Mouse (Mus musculus) embryonic facial prominence, embryonic 13.5 days (tissue): ENCODE data around the gene Mavs. TPM values are rescaled to one million over a fixed set of nuclear protein-coding genes. Genes with fewer than 3 reads are reported as not detected.

Experiments used
- ATAC-seq: fragments of 200-750 bp; cut with Nextera tagmentation; 2 replicates; pipeline ENCODE4 v1.8.0; 2017; ENCODE audit warnings: low read depth; ENCODE audit not compliant: insufficient number of reproducible peaks, insufficient read depth, low FRiP score, low TSS enrichment
- H3K27ac ChIP-seq: fragments of 300-500 bp; sonication (generic); 2 replicates; pipeline ENCODE4 v1.5.1; 2015; ENCODE audit warnings: moderate library complexity, mild to moderate bottlenecking, inconsistent platforms
- H3K27me3 ChIP-seq: fragments of 300-500 bp; sonication (generic); 2 replicates; pipeline ENCODE4 v1.6.1; 2015; ENCODE audit warnings: mild to moderate bottlenecking, inconsistent platforms
- H3K36me3 ChIP-seq: fragments of 300-500 bp; sonication (generic); 2 replicates; pipeline ENCODE4 v1.6.1; 2015; ENCODE audit warnings: mild to moderate bottlenecking, inconsistent platforms
- H3K4me1 ChIP-seq: fragments of 300-500 bp; sonication (generic); 2 replicates; pipeline ENCODE4 v1.6.1; 2015; ENCODE audit warnings: inconsistent platforms
- H3K4me2 ChIP-seq: fragments of 300-500 bp; sonication (generic); 2 replicates; pipeline ENCODE4 v1.6.1; 2015; ENCODE audit warnings: moderate library complexity, mild to moderate bottlenecking, inconsistent platforms
- H3K4me3 ChIP-seq: fragments of 300-500 bp; sonication (generic); 2 replicates; pipeline ENCODE4 v1.5.1; 2015; ENCODE audit warnings: mild to moderate bottlenecking, inconsistent platforms
- H3K9ac ChIP-seq: fragments of 300-500 bp; sonication (generic); 2 replicates; pipeline ENCODE4 v1.6.1; 2015; ENCODE audit warnings: mild to moderate bottlenecking, inconsistent platforms
- H3K9me3 ChIP-seq: fragments of 300-500 bp; sonication (generic); 2 replicates; pipeline ENCODE4 v1.6.1; 2016; ENCODE audit warnings: inconsistent platforms
- WGBS: fragments of 180-500 bp; shearing (Covaris S2); methylation state at CpG from one replicate; pipeline ENCODE4 v1.1.7; 2015; ENCODE audit warnings: mixed read lengths; 5-methylcytosine and 5-hydroxymethylcytosine counted together
- polyA plus RNA-seq: library from polyadenylated mRNA; unstranded; fragments of >200 nt; fragmentation: Nextera tagmentation; extraction: Ambion mirVana; gene quantifications from 2 replicates; pipeline ENCODE4 v1.2.1, GENCODE M21; 2015

Gene Mavs
- polyA plus RNA-seq, 1 experiment from 2014 or later, result 16.1 TPM

GRCm38 (mm10) chr2:131242180-131242579, 8.3 kb downstream of the Mavs start:
- no peaks in the 10 kb centered on the region for H3K27me3 ChIP-seq
- no peak overlapping the region for H3K4me3 ChIP-seq
- peaks cover 90% of the 10 kb centered on the region for H3K36me3 ChIP-seq
- H3K27ac ChIP-seq, result no peak overlapping the region
- no peak overlapping the region for H3K4me2 ChIP-seq
- no peak overlapping the region for H3K9ac ChIP-seq
- no peaks in the 10 kb centered on the region for H3K4me1 ChIP-seq
- no peaks in the 10 kb centered on the region for H3K9me3 ChIP-seq
- no peak for ATAC-seq

GRCm38 (mm10) chr2:131242929-131243328, 9.1 kb downstream of the Mavs start:
- Histone ChIP-seq H3K27ac (no peak overlapping the region), H3K9me3 (no peaks in the 10 kb centered on the region), H3K4me3 (no peak overlapping the region), H3K4me2 (no peak overlapping the region), H3K27me3 (no peaks in the 10 kb centered on the region), H3K36me3 (peaks cover 91% of the 10 kb centered on the region), H3K4me1 (no peaks in the 10 kb centered on the region), H3K9ac (no peak overlapping the region)
- no peak for ATAC-seq
- WGBS, result 81% methylated on average over 7 of the region's 7 CpGs

GRCm38 (mm10) chr2:131253681-131254328, 19.9 kb downstream of the Mavs start:
- Histone ChIP-seq H3K27ac (no peak overlapping the region; the same call in 1 of the 2 replicates), H3K4me1 (peaks cover 11% of the 10 kb centered on the region), H3K9ac (no peak overlapping the region; the same call in 1 of the 2 replicates), H3K36me3 (peaks cover 4% of the 10 kb centered on the region; the same call in 1 of the 2 replicates), H3K4me3 (no peak overlapping the region), H3K4me2 (peak overlapping the region; percentile 26), H3K27me3 (no peaks in the 10 kb centered on the region), H3K9me3 (no peaks in the 10 kb centered on the region)
- 28% methylated on average over 7 of the region's 7 CpGs for WGBS
- ATAC-seq, result no peak

- Histone ChIP-seq H3K4me3 (no peak overlapping the region), H3K27ac (no peak overlapping the region; the same call in 1 of the 2 replicates), H3K36me3 (no peaks in the 10 kb centered on the region), H3K4me1 (peaks cover 11% of the 10 kb centered on the region), H3K9me3 (no peaks in the 10 kb centered on the region), H3K27me3 (no peaks in the 10 kb centered on the region), H3K4me2 (peak overlapping the region; percentile 26), H3K9ac (no peak overlapping the region; the same call in 1 of the 2 replicates)
- no peak for ATAC-seq
- 44% methylated on average over 2 of the region's 2 CpGs for WGBS
These were observed 20.5 kb downstream of the Mavs start for GRCm38 (mm10) chr2:131254329-131254713.

- Histone ChIP-seq H3K36me3 (no peaks in the 10 kb centered on the region), H3K4me2 (no peak overlapping the region), H3K9me3 (no peaks in the 10 kb centered on the region), H3K4me3 (no peak overlapping the region), H3K4me1 (peaks cover 12% of the 10 kb centered on the region), H3K27ac (no peak overlapping the region), H3K9ac (no peak overlapping the region), H3K27me3 (no peaks in the 10 kb centered on the region)
- ATAC-seq, result no peak
- WGBS, result 51% methylated on average over 3 of the region's 3 CpGs
These were observed 21.9 kb downstream of the Mavs start for GRCm38 (mm10) chr2:131255738-131256137.

- ATAC-seq, result no peak
- no peaks in the 10 kb centered on the region for H3K9me3 ChIP-seq
- H3K4me1 ChIP-seq, result peaks cover 23% of the 10 kb centered on the region
- 78% methylated on average over 8 of the region's 8 CpGs for WGBS
- H3K4me2 ChIP-seq, result no peak overlapping the region
- H3K9ac ChIP-seq, result no peak overlapping the region
- H3K27ac ChIP-seq, result no peak overlapping the region
- no peaks in the 10 kb centered on the region for H3K27me3 ChIP-seq
- no peak overlapping the region for H3K4me3 ChIP-seq
- H3K36me3 ChIP-seq, result no peaks in the 10 kb centered on the region
These were observed 24.8 kb downstream of the Mavs start for GRCm38 (mm10) chr2:131258693-131259092.

GRCm38 (mm10) chr2:131260544-131261307, 26.9 kb downstream of the Mavs start:
- Histone ChIP-seq H3K9me3 (no peaks in the 10 kb centered on the region), H3K9ac (no peak overlapping the region), H3K27me3 (no peaks in the 10 kb centered on the region), H3K27ac (no peak overlapping the region), H3K4me1 (peaks cover 32% of the 10 kb centered on the region), H3K4me3 (no peak overlapping the region), H3K4me2 (no peak overlapping the region), H3K36me3 (no peaks in the 10 kb centered on the region)
- ATAC-seq, result no peak
- WGBS, result 69% methylated on average over 9 of the region's 9 CpGs

- Histone ChIP-seq H3K4me3 (peak overlapping the region; percentile 78), H3K27me3 (no peaks in the 10 kb centered on the region), H3K9me3 (no peaks in the 10 kb centered on the region), H3K4me1 (peaks cover 32% of the 10 kb centered on the region), H3K27ac (peak overlapping the region; percentile 100), H3K36me3 (no peaks in the 10 kb centered on the region), H3K4me2 (peak overlapping the region; percentile 79), H3K9ac (peak overlapping the region; percentile 97)
- 3% methylated on average over 10 of the region's 10 CpGs for WGBS
- peak; percentile 65 for ATAC-seq
These were observed 27.8 kb downstream of the Mavs start for GRCm38 (mm10) chr2:131261481-131262212.

GRCm38 (mm10) chr2:131262213-131262672, 28.4 kb downstream of the Mavs start, which contains the start of gene Pank2:
Pank2 (plus strand) TSS chr2:131262495.
- under 1% methylated on average over 45 of the region's 49 CpGs for WGBS
- Histone ChIP-seq H3K4me2 (peak within 1 kb of the TSS; percentile 79), H3K9ac (peak within 1 kb of the TSS; percentile 97), H3K4me1 (peaks cover 32% of the 10 kb centered on the region), H3K4me3 (peak within 1 kb of the TSS; percentile 78), H3K9me3 (no peaks in the 10 kb centered on the region), H3K27ac (peak within 1 kb of the TSS; percentile 100), H3K36me3 (no peaks in the 10 kb centered on the region), H3K27me3 (no peaks in the 10 kb centered on the region)
- ATAC-seq, result peak; percentile 100

GRCm38 (mm10) chr2:131262680-131263670, 29.1 kb downstream of the Mavs start:
- Histone ChIP-seq H3K27me3 (no peaks in the 10 kb centered on the region), H3K27ac (peak overlapping the region; percentile 100), H3K4me2 (peak overlapping the region; percentile 79), H3K36me3 (no peaks in the 10 kb centered on the region), H3K9me3 (no peaks in the 10 kb centered on the region), H3K4me1 (peaks cover 32% of the 10 kb centered on the region), H3K9ac (peak overlapping the region; percentile 97), H3K4me3 (peak overlapping the region; percentile 78)
- under 1% methylated on average over 57 of the region's 59 CpGs for WGBS
- ATAC-seq, result peak; percentile 74
